Mouse (Mus musculus) myocyte (in vitro differentiated cells): ENCODE data around the gene Jpt2. TPM values are rescaled to one million over a fixed set of nuclear protein-coding genes. Genes with fewer than 3 reads are reported as not detected.

Experiments
- H3K27me3 ChIP-seq: one replicate; pipeline ENCODE4 v1.6.1; 2011; ENCODE audit not compliant: control insufficient read depth, insufficient read depth, insufficient read length
- H3K36me3 ChIP-seq: one replicate; pipeline ENCODE4 v1.6.1; 2011; ENCODE audit not compliant: control insufficient read depth, insufficient read depth
- H3K4me2 ChIP-seq: one replicate; pipeline ENCODE4 v1.6.1; 2011; ENCODE audit warnings: low read depth, control low read depth
- H3K4me3 ChIP-seq: one replicate; pipeline ENCODE4 v1.5.1; 2011; ENCODE audit warnings: mild to moderate bottlenecking, control low read depth, moderate library complexity
- H3K79me2 ChIP-seq: one replicate; pipeline ENCODE4 v1.6.1; 2011; ENCODE audit not compliant: control insufficient read depth, insufficient read depth
- H3ac ChIP-seq: one replicate; pipeline ENCODE4 v1.6.1; 2011; ENCODE audit not compliant: control insufficient read depth, insufficient read length
- CEBPB ChIP-seq: IDR thresholded peaks from 2 replicates; pipeline ENCODE4 v1.6.1; 2011; ENCODE audit warnings: mild to moderate bottlenecking, moderate library complexity; ENCODE audit not compliant: poor library complexity, insufficient read depth, severe bottlenecking
- E2F4 ChIP-seq: IDR thresholded peaks from one replicate; pipeline ENCODE4 v1.6.1; 2011; ENCODE audit warnings: mild to moderate bottlenecking, control low read depth, moderate library complexity; ENCODE audit not compliant: insufficient read depth
- MAX ChIP-seq: IDR thresholded peaks from one replicate; pipeline ENCODE4 v1.6.1; 2011; ENCODE audit warnings: low read depth, mild to moderate bottlenecking, control low read depth
- MYOD1 ChIP-seq, 3 experiments: IDR thresholded peaks; one replicate each; pipeline ENCODE4 v1.6.1; 2011; ENCODE audit warnings: control low read depth in 2 of 3, low read depth in 2 of 3, mild to moderate bottlenecking in 2 of 3, moderate library complexity in 1 of 3; ENCODE audit not compliant: insufficient read length in 2 of 3, control insufficient read depth in 1 of 3
- MYOG ChIP-seq, 3 experiments: IDR thresholded peaks; one replicate each; pipeline ENCODE4 v1.6.1; 2011; ENCODE audit warnings: control low read depth in 2 of 3, low read depth in 2 of 3, mild to moderate bottlenecking in 2 of 3; ENCODE audit not compliant: insufficient read length in 2 of 3, control insufficient read depth in 1 of 3, insufficient read depth in 1 of 3
- POLR2A ChIP-seq: IDR thresholded peaks from one replicate; pipeline ENCODE4 v1.6.1; 2011; ENCODE audit warnings: low read depth, mild to moderate bottlenecking, control low read depth, moderate library complexity; ENCODE audit not compliant: insufficient read length
- POLR2AphosphoS2 ChIP-seq: IDR thresholded peaks from one replicate; pipeline ENCODE4 v1.6.1; 2011; ENCODE audit warnings: low read depth, control low read depth; ENCODE audit not compliant: insufficient read length
- REST ChIP-seq: IDR thresholded peaks from one replicate; pipeline ENCODE4 v1.6.1; 2011; ENCODE audit warnings: mild to moderate bottlenecking, control low read depth, moderate library complexity; ENCODE audit not compliant: insufficient read depth, insufficient read length
- SRF ChIP-seq: IDR thresholded peaks from one replicate; pipeline ENCODE4 v1.6.1; 2011; ENCODE audit warnings: low read depth; ENCODE audit not compliant: control insufficient read depth, insufficient read length
- TCF12 ChIP-seq: IDR thresholded peaks from one replicate; pipeline ENCODE4 v1.6.1; 2011; ENCODE audit warnings: mild to moderate bottlenecking, control low read depth; ENCODE audit not compliant: poor library complexity, insufficient read depth, severe bottlenecking
- TCF3 ChIP-seq: IDR thresholded peaks from one replicate; pipeline ENCODE4 v1.6.1; 2011; ENCODE audit warnings: low read depth, control low read depth; ENCODE audit not compliant: insufficient read length
- USF1 ChIP-seq: IDR thresholded peaks from one replicate; pipeline ENCODE4 v1.6.1; 2011; ENCODE audit warnings: low read depth, mild to moderate bottlenecking, control low read depth, moderate library complexity
- polyA plus RNA-seq: library from polyadenylated mRNA; unstranded; fragments of >200 nt; fragmentation: generic; extraction: Trizol; gene quantifications from one replicate; pipeline ENCODE4 v1.2.1, GENCODE M21; 2012; ENCODE audit warnings: missing spikeins

Jpt2 gene
- polyA plus RNA-seq, 1 experiment = 16.3 TPM

GRCm38 (mm10) chr17:24929506-24929905 is 31.0 kb downstream of the Jpt2 start:
- peaks cover 26% of the 10 kb centered on the region for H3K36me3 ChIP-seq
- no peak for TF ChIP-seq E2F4
- no peak for TF ChIP-seq MAX
- TF ChIP-seq USF1 = no peak
- TF ChIP-seq POLR2AphosphoS2 = no peak
- TF ChIP-seq REST = no peak
- no peak for TF ChIP-seq POLR2A
- TF ChIP-seq SRF = no peak
- no peak for TF ChIP-seq MYOG (IDR thresholded peaks at IDR 0.05; ENCODE audit: control insufficient read depth in 1 of 3, insufficient read depth in 1 of 3, insufficient read length in 2 of 3, low read depth in 2 of 3)
- no peak for TF ChIP-seq MYOD1 (IDR thresholded peaks at IDR 0.05; ENCODE audit: control insufficient read depth in 1 of 3, insufficient read length in 2 of 3, low read depth in 2 of 3)
- no peak for TF ChIP-seq TCF3
- no peak for TF ChIP-seq TCF12
- no peak for TF ChIP-seq CEBPB

GRCm38 (mm10) chr17:24923246-24923645 is 37.2 kb downstream of the Jpt2 start:
- Histone ChIP-seq H3K36me3 (peaks cover 79% of the 10 kb centered on the region), H3K4me3 (no peak overlapping the region), H3ac (no peak overlapping the region), H3K27me3 (no peaks in the 10 kb centered on the region), H3K4me2 (no peak overlapping the region), H3K79me2 (peaks cover 39% of the 10 kb centered on the region)
- TF ChIP-seq CEBPB (no peak), SRF (no peak), MYOD1 (IDR thresholded peaks at IDR 0.05; ENCODE audit: control insufficient read depth in 1 of 3, insufficient read length in 2 of 3, low read depth in 2 of 3) (no peak), REST (no peak), TCF3 (no peak), POLR2AphosphoS2 (no peak), USF1 (no peak), POLR2A (no peak), TCF12 (no peak), MAX (no peak), MYOG (IDR thresholded peaks at IDR 0.05; ENCODE audit: control insufficient read depth in 1 of 3, insufficient read depth in 1 of 3, insufficient read length in 2 of 3, low read depth in 2 of 3) (no peak), E2F4 (no peak)

More at GRCm38 (mm10) chr17:24929506-24929905, 31.0 kb downstream of the Jpt2 start:
- Histone ChIP-seq H3ac (no peak overlapping the region), H3K79me2 (peaks cover 85% of the 10 kb centered on the region), H3K27me3 (no peaks in the 10 kb centered on the region), H3K4me3 (no peak overlapping the region), H3K4me2 (peak overlapping the region; percentile 70)

- H3K36me3 ChIP-seq = peaks cover 73% of the 10 kb centered on the region
- no peak overlapping the region for H3K4me3 ChIP-seq
- no peak for TF ChIP-seq SRF
- TF ChIP-seq TCF12 = no peak
- no peak for TF ChIP-seq USF1
- TF ChIP-seq MYOD1 (IDR thresholded peaks at IDR 0.05; ENCODE audit: control insufficient read depth in 1 of 3, insufficient read length in 2 of 3, low read depth in 2 of 3) = no peak
- TF ChIP-seq TCF3 = no peak
- no peak for TF ChIP-seq MYOG (IDR thresholded peaks at IDR 0.05; ENCODE audit: control insufficient read depth in 1 of 3, insufficient read depth in 1 of 3, insufficient read length in 2 of 3, low read depth in 2 of 3)
- TF ChIP-seq E2F4 = no peak
- TF ChIP-seq POLR2AphosphoS2 = no peak
- no peak for TF ChIP-seq MAX
- no peak for TF ChIP-seq CEBPB
- TF ChIP-seq POLR2A = no peak
- TF ChIP-seq REST = no peak
- H3K27me3 ChIP-seq = no peaks in the 10 kb centered on the region
- no peaks in the 10 kb centered on the region for H3K79me2 ChIP-seq
- no peak overlapping the region for H3ac ChIP-seq
- no peak overlapping the region for H3K4me2 ChIP-seq
Observed at GRCm38 (mm10) chr17:24913984-24914383, 46.5 kb downstream of the Jpt2 start.

- Histone ChIP-seq H3K4me3 (no peak overlapping the region), H3K36me3 (peaks cover 43% of the 10 kb centered on the region), H3ac (no peak overlapping the region), H3K4me2 (no peak overlapping the region), H3K79me2 (no peaks in the 10 kb centered on the region), H3K27me3 (no peaks in the 10 kb centered on the region)
- TF ChIP-seq SRF = no peak
- TF ChIP-seq REST = no peak
- no peak for TF ChIP-seq USF1
Observed at GRCm38 (mm10) chr17:24907591-24907990, 52.9 kb downstream of the Jpt2 start.

- TF ChIP-seq MYOD1 (IDR thresholded peaks at IDR 0.05; ENCODE audit: control insufficient read depth in 1 of 3, insufficient read length in 2 of 3, low read depth in 2 of 3) (no peak), REST (no peak), POLR2AphosphoS2 (peak; percentile 50)
- Histone ChIP-seq H3K4me2 (no peak overlapping the region), H3K36me3 (peaks cover 39% of the 10 kb centered on the region), H3K79me2 (no peaks in the 10 kb centered on the region), H3K4me3 (no peak overlapping the region), H3K27me3 (no peaks in the 10 kb centered on the region), H3ac (no peak overlapping the region)
Observed at GRCm38 (mm10) chr17:24903767-24904166, 56.7 kb downstream of the Jpt2 start.
